Mouse (Mus musculus) E14TG2a.4 (cell line): Measurements from ENCODE around the gene Ezr.
"Not testable (repeated sequence)": the region's sequence is repeated elsewhere in the genome, so short reads cannot be mapped to it uniquely, and the experiment has no call there.

ENCODE experiments used
- CTCF ChIP-seq: conservative IDR thresholded peaks from 2 replicates; pipeline ENCODE4 v1.5.1; 2014; ENCODE audit warnings: low read length
- POU5F1 ChIP-seq: IDR thresholded peaks from 2 replicates; pipeline ENCODE4 v1.6.1; 2014; ENCODE audit warnings: low read length, borderline replicate concordance

- TF ChIP-seq CTCF, POU5F1: not testable (repeated sequence)
Observed at GRCm38 (mm10) chr17:6689344-6689743, 93.2 kb downstream of the Ezr start.
